Mouse (Mus musculus) intestine, postnatal 0 days (tissue): ENCODE measurements around the gene Syde2. TPM values are rescaled to one million over a fixed set of nuclear protein-coding genes. Genes with fewer than 3 reads are reported as not detected.
A peak's percentile ranks its signal among the peaks of the same experiment; 100 is the strongest.

Experiments used
- ATAC-seq: fragments of 200-750 bp; cut with Nextera tagmentation; 2 replicates; pipeline ENCODE4 v1.8.0; 2017; ENCODE audit warnings: mild to moderate bottlenecking, moderate TSS enrichment, moderate library complexity
- H3K27ac ChIP-seq: fragments of 300-500 bp; sonication (generic); 2 replicates; pipeline ENCODE4 v1.5.1; 2014; ENCODE audit warnings: mild to moderate bottlenecking, low read depth, low read length, moderate library complexity
- H3K27me3 ChIP-seq: fragments of 300-500 bp; sonication (generic); replicated peaks from 2 replicates; pipeline ENCODE4 v1.6.1; 2014; ENCODE audit warnings: low read length, mixed read lengths; ENCODE audit not compliant: control insufficient read depth, insufficient read depth
- H3K36me3 ChIP-seq: fragments of 300-500 bp; sonication (generic); 2 replicates; pipeline ENCODE4 v1.6.1; 2014; ENCODE audit warnings: mild to moderate bottlenecking, moderate library complexity; ENCODE audit not compliant: control insufficient read depth, insufficient read depth
- H3K4me1 ChIP-seq: fragments of 300-500 bp; sonication (generic); replicated peaks from 2 replicates; pipeline ENCODE4 v1.6.1; 2014; ENCODE audit warnings: antibody characterized with exemption, low read length, mixed read lengths; ENCODE audit not compliant: control insufficient read depth, insufficient read depth
- H3K4me2 ChIP-seq: fragments of 300-500 bp; sonication (generic); replicated peaks from 2 replicates; pipeline ENCODE4 v1.6.1; 2014; ENCODE audit warnings: low read depth, mild to moderate bottlenecking, moderate library complexity
- H3K4me3 ChIP-seq: fragments of 300-500 bp; sonication (generic); 2 replicates; pipeline ENCODE4 v1.5.1; 2014; ENCODE audit warnings: low read depth, low read length
- H3K9ac ChIP-seq: fragments of 300-500 bp; sonication (generic); 2 replicates; pipeline ENCODE4 v1.6.1; 2014; ENCODE audit warnings: mild to moderate bottlenecking, low read depth, low read length
- H3K9me3 ChIP-seq: fragments of 300-500 bp; sonication (generic); 2 replicates; pipeline ENCODE4 v1.6.1; 2016; ENCODE audit warnings: mixed run types; ENCODE audit not compliant: control insufficient read depth
- CTCF ChIP-seq: sonication (generic); IDR thresholded peaks from 2 replicates; pipeline ENCODE4 v1.5.1; 2016; ENCODE audit warnings: low read depth, mild to moderate bottlenecking, control low read depth, antibody characterized with exemption, moderate library complexity
- WGBS: fragments of 180-500 bp; shearing (Covaris S2); extraction: QIAGEN DNeasy Blood & Tissue Kit; methylation state at CpG from one replicate; pipeline ENCODE4 v1.1.7; 2014; 5-methylcytosine and 5-hydroxymethylcytosine counted together
- polyA plus RNA-seq: library from polyadenylated mRNA; unstranded; fragments of >200 nt; fragmentation: Nextera tagmentation; extraction: Ambion mirVana; gene quantifications from 2 replicates; pipeline ENCODE4 v1.2.1, GENCODE M21; 2015

Gene Syde2
- polyA plus RNA-seq, 1 experiment from 2014 or later = 0.98 TPM

GRCm38 (mm10) chr3:146004347-146005051 is 16.8 kb downstream of the Syde2 start:
- no peak overlapping the region for H3K4me2 ChIP-seq
- no peaks in the 10 kb centered on the region for H3K9me3 ChIP-seq
- WGBS = 93% methylated on average over 14 of the region's 14 CpGs
- no peak overlapping the region for H3K4me3 ChIP-seq
- no peak for ATAC-seq
- H3K27me3 ChIP-seq = no peaks in the 10 kb centered on the region
- TF ChIP-seq CTCF = no peak
- H3K27ac ChIP-seq = no peak overlapping the region
- H3K36me3 ChIP-seq = peaks cover 24% of the 10 kb centered on the region
- no peak overlapping the region for H3K9ac ChIP-seq
- no peaks in the 10 kb centered on the region for H3K4me1 ChIP-seq

- peak; percentile 59; the same call in 1 of the 2 replicates for ATAC-seq
These were observed 20.2 kb downstream of the Syde2 start for GRCm38 (mm10) chr3:146007872-146008271.

GRCm38 (mm10) chr3:146009859-146010645 is 22.4 kb downstream of the Syde2 start:
- 54% methylated on average over 19 of the region's 20 CpGs for WGBS
- Histone ChIP-seq H3K27me3 (no peaks in the 10 kb centered on the region), H3K9ac (no peak overlapping the region), H3K4me2 (no peak overlapping the region), H3K4me1 (no peaks in the 10 kb centered on the region), H3K4me3 (no peak overlapping the region), H3K27ac (peak overlapping the region; percentile 23; the same call in 1 of the 2 replicates), H3K36me3 (peaks cover 8% of the 10 kb centered on the region; the same call in 1 of the 2 replicates), H3K9me3 (no peaks in the 10 kb centered on the region)
- no peak for TF ChIP-seq CTCF
- no peak; the same call in 1 of the 2 replicates for ATAC-seq

More at GRCm38 (mm10) chr3:146007872-146008271, 20.2 kb downstream of the Syde2 start:
- H3K27me3 ChIP-seq = no peaks in the 10 kb centered on the region
- no peak for TF ChIP-seq CTCF
- no peak overlapping the region for H3K4me3 ChIP-seq
- no peaks in the 10 kb centered on the region for H3K4me1 ChIP-seq
- whole genome bisulfite sequencing = 49% methylated on average over 6 of the region's 6 CpGs
- peak overlapping the region; percentile 10; the same call in 1 of the 2 replicates for H3K4me2 ChIP-seq
- no peaks in the 10 kb centered on the region for H3K9me3 ChIP-seq
- peaks cover 4% of the 10 kb centered on the region; the same call in 1 of the 2 replicates for H3K36me3 ChIP-seq
- no peak overlapping the region for H3K27ac ChIP-seq
- no peak overlapping the region for H3K9ac ChIP-seq

GRCm38 (mm10) chr3:146010751-146011150 is 23.1 kb downstream of the Syde2 start:
- ATAC-seq = no peak
- Histone ChIP-seq H3K36me3 (peaks cover 11% of the 10 kb centered on the region; the same call in 1 of the 2 replicates), H3K4me1 (no peaks in the 10 kb centered on the region), H3K9ac (no peak overlapping the region), H3K4me2 (no peak overlapping the region), H3K27me3 (no peaks in the 10 kb centered on the region), H3K9me3 (no peaks in the 10 kb centered on the region), H3K27ac (0 out of 2 replicates have a peak overlapping the region, but pooled peaks have one; percentile 23), H3K4me3 (no peak overlapping the region)
- no peak for TF ChIP-seq CTCF
- 94% methylated on average over 4 of the region's 4 CpGs for WGBS

GRCm38 (mm10) chr3:146011544-146012218 is 24.0 kb downstream of the Syde2 start:
- Histone ChIP-seq H3K4me2 (no peak overlapping the region), H3K9me3 (no peaks in the 10 kb centered on the region), H3K4me1 (no peaks in the 10 kb centered on the region), H3K36me3 (peaks cover 13% of the 10 kb centered on the region), H3K27me3 (no peaks in the 10 kb centered on the region), H3K9ac (no peak overlapping the region), H3K4me3 (no peak overlapping the region), H3K27ac (no peak overlapping the region)
- no peak for ATAC-seq
- peak; percentile 40; the same call in 1 of the 2 replicates for TF ChIP-seq CTCF
- WGBS = 42% methylated on average over 8 of the region's 8 CpGs

GRCm38 (mm10) chr3:146013490-146013889 is 25.8 kb downstream of the Syde2 start:
- H3K4me1 ChIP-seq = no peaks in the 10 kb centered on the region
- H3K36me3 ChIP-seq = peaks cover 21% of the 10 kb centered on the region
- ATAC-seq = no peak
- no peaks in the 10 kb centered on the region for H3K9me3 ChIP-seq
- H3K9ac ChIP-seq = no peak overlapping the region
- TF ChIP-seq CTCF = no peak
- no peaks in the 10 kb centered on the region for H3K27me3 ChIP-seq
- 87% methylated on average over 7 of the region's 7 CpGs for WGBS
- H3K4me3 ChIP-seq = no peak overlapping the region
- no peak overlapping the region for H3K27ac ChIP-seq
- H3K4me2 ChIP-seq = no peak overlapping the region
